Mouse (Mus musculus): ENCODE results near the gene Gm9817. TPM values are rescaled to one million over a fixed set of nuclear protein-coding genes. Genes with fewer than 3 reads are reported as not detected.

The Gm9817 gene
- polyA plus RNA-seq, 1 experiment, result not detected

DNA sequence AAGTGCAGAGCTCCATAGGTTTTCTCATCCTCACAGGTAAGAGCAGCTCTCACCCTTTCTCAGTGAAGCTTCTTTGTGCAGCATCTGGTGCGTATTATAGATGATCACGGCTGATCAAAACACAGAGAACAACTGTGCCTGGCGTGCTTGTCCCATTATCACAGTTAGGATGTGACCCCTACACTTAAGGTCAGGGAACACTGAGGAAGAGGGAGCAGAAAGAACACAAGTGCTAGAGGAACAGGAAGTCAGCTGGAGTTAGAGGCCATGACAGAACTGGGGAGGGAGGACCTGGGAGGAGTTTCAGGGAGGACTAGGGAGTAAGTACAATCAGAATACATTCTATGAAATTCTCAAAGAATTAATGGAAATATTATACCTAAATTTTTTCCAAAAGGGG lies 35.0 kb upstream of the Gm9817 start:
- Histone ChIP-seq H3K4me1 (peaks cover 56% of the 10 kb centered on the region), H3K4me3 (replicated peaks) (no peak overlapping the region), H3K36me3 (replicated peaks; ENCODE audit: low read length) (no peaks in the 10 kb centered on the region), H3K9me3 (peaks cover 10% of the 10 kb centered on the region; the same call in 1 of the 2 replicates), H3K27me3 (replicated peaks) (no peaks in the 10 kb centered on the region)
- no peak for TF ChIP-seq GATA1 (IDR thresholded peaks at IDR 0.05; ENCODE audit: borderline replicate concordance, low read length)
- no peak for TF ChIP-seq FLI1 (IDR thresholded peaks at IDR 0.05; ENCODE audit: low read length)

DNA sequence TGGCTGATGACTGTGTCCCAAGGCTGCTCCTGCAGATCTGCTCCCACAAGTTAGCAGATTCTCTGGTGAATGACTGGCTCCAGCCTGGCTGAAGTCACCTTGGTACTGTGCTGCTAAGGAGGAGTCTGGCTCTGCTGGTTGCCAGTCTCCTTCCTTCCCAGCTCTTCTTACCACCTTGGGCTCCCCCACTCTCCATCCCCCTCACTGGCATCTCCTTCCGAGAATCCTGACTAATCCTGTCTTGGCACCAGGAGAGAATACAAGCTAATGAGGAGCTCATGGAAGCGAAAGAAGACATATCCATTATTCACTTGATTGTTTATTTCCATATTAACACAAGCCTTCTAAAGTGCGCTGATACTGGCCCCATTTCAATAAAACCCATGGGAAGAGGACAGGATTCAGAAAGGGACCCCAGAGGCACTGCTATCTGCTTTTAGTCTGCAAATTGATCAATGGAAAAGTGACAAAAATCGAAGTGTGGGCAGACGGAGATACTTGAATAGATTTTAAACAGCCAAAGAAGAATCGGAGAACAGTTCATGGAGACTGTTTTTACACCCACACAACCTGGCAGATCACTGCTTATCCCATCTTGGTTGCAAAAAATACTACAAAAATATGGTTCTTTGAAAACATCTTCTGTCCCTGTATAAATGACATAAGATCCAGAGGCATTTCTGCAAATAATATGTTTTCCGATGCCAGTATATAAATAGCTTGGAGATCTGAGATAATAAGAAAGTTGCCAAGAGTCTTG lies 29.1 kb upstream of the Gm9817 start:
- Histone ChIP-seq H3K36me3 (replicated peaks; ENCODE audit: low read length) (no peaks in the 10 kb centered on the region), H3K4me1 (peaks cover 48% of the 10 kb centered on the region), H3K4me3 (replicated peaks) (no peak overlapping the region), H3K9me3 (no peaks in the 10 kb centered on the region), H3K27me3 (replicated peaks) (no peaks in the 10 kb centered on the region)
- TF ChIP-seq GATA1 (IDR thresholded peaks at IDR 0.05; ENCODE audit: borderline replicate concordance, low read length), result no peak
- TF ChIP-seq FLI1 (IDR thresholded peaks at IDR 0.05; ENCODE audit: low read length), result no peak

DNA sequence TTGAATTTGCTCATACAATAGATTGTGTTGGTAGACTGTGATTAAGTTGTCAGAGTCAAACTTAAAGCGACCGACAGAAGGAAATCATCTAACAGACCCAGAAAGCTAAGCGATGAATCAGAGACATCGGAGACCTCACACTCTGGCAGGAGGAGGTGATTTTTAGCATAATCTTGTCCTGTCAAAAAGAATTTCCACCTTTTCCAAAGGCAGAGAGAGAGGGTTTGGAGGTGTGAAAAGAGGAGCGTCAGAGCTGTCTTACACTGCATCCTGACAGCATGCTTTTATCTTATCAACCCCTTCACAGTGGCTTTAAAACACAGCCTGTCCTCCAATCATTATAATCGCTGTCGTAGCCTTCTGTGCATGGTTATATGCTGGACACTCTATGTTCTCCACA lies 25.7 kb upstream of the Gm9817 start:
- peaks cover 6% of the 10 kb centered on the region for H3K27me3 ChIP-seq (replicated peaks)
- H3K36me3 ChIP-seq (replicated peaks; ENCODE audit: low read length), result no peaks in the 10 kb centered on the region
- no peak overlapping the region for H3K4me3 ChIP-seq (replicated peaks)
- peaks cover 5% of the 10 kb centered on the region; the same call in 1 of the 2 replicates for H3K9me3 ChIP-seq
- H3K4me1 ChIP-seq, result peaks cover 31% of the 10 kb centered on the region
- TF ChIP-seq FLI1 (IDR thresholded peaks at IDR 0.05; ENCODE audit: low read length), result no peak
- no peak for TF ChIP-seq GATA1 (IDR thresholded peaks at IDR 0.05; ENCODE audit: borderline replicate concordance, low read length)

DNA sequence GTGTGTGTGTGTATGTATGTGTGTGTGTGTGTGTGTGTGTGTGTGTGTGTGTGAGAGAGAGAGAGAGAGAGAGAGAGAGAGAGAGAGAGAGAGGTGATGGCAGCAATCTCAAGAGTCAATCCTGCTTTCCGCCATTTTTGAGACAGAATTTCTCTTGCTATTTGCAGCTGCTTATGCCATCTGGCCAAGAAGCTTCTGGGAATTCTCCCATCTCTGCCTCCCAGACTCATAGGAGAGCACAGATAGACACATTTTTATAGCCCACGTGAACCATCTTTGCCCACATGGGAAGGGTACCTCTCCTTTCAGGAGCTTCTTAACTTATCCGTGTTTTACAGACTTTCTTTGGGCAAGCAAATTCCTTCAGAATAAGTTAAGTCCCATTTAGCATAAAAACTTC lies 24.6 kb upstream of the Gm9817 start:
- peaks cover 6% of the 10 kb centered on the region for H3K27me3 ChIP-seq (replicated peaks)
- H3K9me3 ChIP-seq, result peaks cover 5% of the 10 kb centered on the region; the same call in 1 of the 2 replicates
- H3K4me1 ChIP-seq, result peaks cover 26% of the 10 kb centered on the region
- H3K4me3 ChIP-seq (replicated peaks), result no peak overlapping the region
- TF ChIP-seq FLI1 (IDR thresholded peaks at IDR 0.05; ENCODE audit: low read length) (no peak), GATA1 (IDR thresholded peaks at IDR 0.05; ENCODE audit: borderline replicate concordance, low read length) (no peak)
- no peaks in the 10 kb centered on the region for H3K36me3 ChIP-seq (replicated peaks; ENCODE audit: low read length)

DNA sequence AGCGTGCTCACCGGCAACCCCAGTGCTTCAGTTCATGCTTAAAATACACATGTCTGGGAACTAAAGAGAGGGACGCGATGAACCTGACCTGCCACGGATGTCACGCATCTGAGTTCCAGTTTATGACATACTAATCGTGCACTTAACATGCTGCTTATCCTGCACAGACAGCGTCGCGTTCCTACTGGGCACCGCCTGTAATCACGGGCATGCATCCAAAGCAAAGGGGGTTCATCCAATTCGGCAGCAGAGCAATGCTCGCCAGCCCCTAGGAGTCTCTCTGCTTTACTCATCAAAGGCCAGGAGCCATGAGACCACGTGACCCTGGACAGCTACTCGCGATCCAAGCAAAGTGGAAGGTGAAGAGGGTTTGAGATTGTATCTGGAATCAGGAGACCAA lies 19.3 kb upstream of the Gm9817 start:
- TF ChIP-seq FLI1 (IDR thresholded peaks at IDR 0.05; ENCODE audit: low read length) (no peak), GATA1 (IDR thresholded peaks at IDR 0.05; ENCODE audit: borderline replicate concordance, low read length) (no peak)
- no peak overlapping the region for H3K4me3 ChIP-seq (replicated peaks)
- peaks cover 13% of the 10 kb centered on the region for H3K27me3 ChIP-seq (replicated peaks)
- peaks cover 8% of the 10 kb centered on the region; the same call in 1 of the 2 replicates for H3K9me3 ChIP-seq
- H3K36me3 ChIP-seq (replicated peaks; ENCODE audit: low read length), result no peaks in the 10 kb centered on the region
- peaks cover 22% of the 10 kb centered on the region for H3K4me1 ChIP-seq

DNA sequence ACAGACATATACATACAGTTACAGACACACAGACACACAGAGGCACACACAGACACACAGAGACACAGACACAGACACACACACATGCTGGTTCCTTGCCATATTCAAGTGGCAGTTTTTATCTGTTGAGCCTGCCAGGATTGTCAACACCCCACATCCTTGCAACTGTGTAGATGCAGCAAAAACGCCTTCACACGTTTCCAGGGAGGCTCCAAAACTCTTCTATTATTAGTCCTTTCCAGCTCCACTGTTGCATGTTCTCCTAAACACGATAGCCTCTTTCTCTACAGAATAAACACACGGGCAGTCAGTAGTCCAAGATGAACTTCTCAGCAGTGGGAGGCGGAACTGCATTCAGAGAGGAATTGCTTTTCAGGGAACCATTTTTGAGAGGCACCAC lies 15.3 kb upstream of the Gm9817 start:
- Histone ChIP-seq H3K4me1 (peaks cover 16% of the 10 kb centered on the region), H3K27me3 (replicated peaks) (peaks cover 9% of the 10 kb centered on the region), H3K9me3 (peaks cover 23% of the 10 kb centered on the region), H3K4me3 (replicated peaks) (no peak overlapping the region), H3K36me3 (replicated peaks; ENCODE audit: low read length) (no peaks in the 10 kb centered on the region)
- TF ChIP-seq FLI1 (IDR thresholded peaks at IDR 0.05; ENCODE audit: low read length), result no peak
- TF ChIP-seq GATA1 (IDR thresholded peaks at IDR 0.05; ENCODE audit: borderline replicate concordance, low read length), result no peak

DNA sequence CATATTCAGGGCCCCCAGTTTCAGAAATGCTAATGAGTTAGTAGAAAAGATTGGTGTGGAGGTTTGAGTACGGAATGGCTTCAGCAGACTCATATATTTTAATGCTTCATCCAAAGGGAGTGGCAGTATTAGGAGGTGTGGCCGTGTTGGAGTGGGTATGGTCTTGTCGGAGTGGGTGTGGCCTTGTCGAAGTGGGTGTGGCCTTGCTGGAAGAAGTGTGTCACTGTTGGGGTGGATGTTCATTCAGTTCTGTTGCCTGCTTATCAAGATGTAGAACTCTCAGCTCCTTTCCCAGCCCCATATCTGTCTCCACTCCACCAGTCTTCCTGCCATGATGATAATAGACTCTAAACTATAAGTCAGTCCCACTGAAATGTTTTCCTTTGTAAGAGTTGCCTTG lies 13.5 kb upstream of the Gm9817 start:
- peaks cover 17% of the 10 kb centered on the region for H3K4me1 ChIP-seq
- H3K9me3 ChIP-seq, result peaks cover 20% of the 10 kb centered on the region
- TF ChIP-seq FLI1 (IDR thresholded peaks at IDR 0.05; ENCODE audit: low read length) (no peak), GATA1 (IDR thresholded peaks at IDR 0.05; ENCODE audit: borderline replicate concordance, low read length) (no peak)
- H3K27me3 ChIP-seq (replicated peaks), result peaks cover 5% of the 10 kb centered on the region
- H3K4me3 ChIP-seq (replicated peaks), result no peak overlapping the region
- H3K36me3 ChIP-seq (replicated peaks; ENCODE audit: low read length), result no peaks in the 10 kb centered on the region

DNA sequence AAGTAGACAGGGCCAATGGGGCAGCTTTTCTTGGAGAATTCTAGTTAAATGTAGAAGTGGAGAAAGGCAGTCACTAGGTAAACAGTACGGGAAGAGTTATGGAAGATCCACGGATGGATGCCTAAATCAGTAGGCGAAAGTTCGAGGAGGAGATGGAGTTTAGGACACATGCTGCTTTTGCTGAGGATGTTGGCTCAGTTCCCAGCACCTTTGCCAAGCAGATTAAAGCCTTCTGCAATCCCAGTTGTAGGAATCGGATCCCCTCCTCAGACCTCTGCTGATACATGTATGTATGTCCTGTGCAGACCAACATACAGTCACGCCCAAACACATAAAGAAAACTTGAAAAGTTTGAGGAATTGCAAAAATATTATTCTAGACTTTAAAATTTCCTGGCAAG lies 8.1 kb upstream of the Gm9817 start:
- Histone ChIP-seq H3K27me3 (replicated peaks) (peaks cover 4% of the 10 kb centered on the region), H3K4me1 (peaks cover 23% of the 10 kb centered on the region), H3K9me3 (peaks cover 14% of the 10 kb centered on the region), H3K36me3 (replicated peaks; ENCODE audit: low read length) (no peaks in the 10 kb centered on the region), H3K4me3 (replicated peaks) (no peak overlapping the region)
- TF ChIP-seq FLI1 (IDR thresholded peaks at IDR 0.05; ENCODE audit: low read length), result no peak
- TF ChIP-seq GATA1 (IDR thresholded peaks at IDR 0.05; ENCODE audit: borderline replicate concordance, low read length), result no peak

DNA sequence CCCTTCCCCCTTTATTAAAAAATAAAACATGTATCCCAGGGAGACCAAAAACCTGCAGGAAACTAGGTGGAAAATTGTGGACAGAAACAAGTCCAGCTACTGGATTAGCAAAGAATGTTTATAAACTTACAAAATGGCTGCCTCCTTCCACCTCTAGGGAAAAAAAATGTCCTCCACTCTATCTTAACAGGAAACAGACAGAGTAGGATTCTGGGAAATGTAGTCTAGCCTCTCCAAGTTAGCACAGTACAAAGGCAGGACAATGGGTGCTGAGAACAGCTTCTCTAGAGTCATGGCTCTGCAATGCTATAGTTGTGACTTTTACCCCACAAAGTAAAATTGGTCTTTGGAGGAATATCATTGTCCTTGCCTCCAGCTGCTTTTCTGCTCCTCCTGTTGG lies 3.5 kb upstream of the Gm9817 start:
- Histone ChIP-seq H3K9me3 (peaks cover 22% of the 10 kb centered on the region), H3K27me3 (replicated peaks) (peaks cover 3% of the 10 kb centered on the region), H3K4me1 (peaks cover 37% of the 10 kb centered on the region), H3K4me3 (replicated peaks) (no peak overlapping the region), H3K36me3 (replicated peaks; ENCODE audit: low read length) (no peaks in the 10 kb centered on the region)
- TF ChIP-seq FLI1 (IDR thresholded peaks at IDR 0.05; ENCODE audit: low read length), result no peak
- TF ChIP-seq GATA1 (IDR thresholded peaks at IDR 0.05; ENCODE audit: borderline replicate concordance, low read length), result no peak

DNA sequence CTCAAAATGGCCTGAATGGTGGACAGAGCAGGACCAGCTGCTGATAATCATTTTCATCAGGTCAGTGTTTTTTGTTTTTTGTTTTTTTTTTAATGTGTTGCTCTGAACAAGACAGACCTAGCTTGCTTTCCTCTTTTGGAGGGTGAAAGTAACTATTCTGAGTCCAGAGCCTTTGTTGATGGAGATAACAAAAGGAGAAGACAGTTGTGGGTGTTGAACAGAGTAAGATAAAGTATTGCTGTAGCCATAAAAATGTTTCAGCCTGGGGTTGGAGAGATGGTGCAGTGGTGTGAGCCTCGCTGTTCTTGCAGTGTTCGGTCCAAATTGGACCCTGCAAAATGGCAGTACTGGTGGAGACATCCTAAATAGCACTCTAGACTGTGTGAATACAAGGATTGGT lies 2.8 kb upstream of the Gm9817 start:
- Histone ChIP-seq H3K9me3 (peaks cover 23% of the 10 kb centered on the region), H3K27me3 (replicated peaks) (peaks cover 3% of the 10 kb centered on the region), H3K4me1 (peaks cover 37% of the 10 kb centered on the region), H3K36me3 (replicated peaks; ENCODE audit: low read length) (peaks cover under 1% of the 10 kb centered on the region), H3K4me3 (replicated peaks) (no peak overlapping the region)
- TF ChIP-seq GATA1 (IDR thresholded peaks at IDR 0.05; ENCODE audit: borderline replicate concordance, low read length) (no peak), FLI1 (IDR thresholded peaks at IDR 0.05; ENCODE audit: low read length) (no peak)
